Mouse (Mus musculus) cerebellum, adult 18-20 months (tissue): ENCODE measurements at regions not wholly inside any gene's neighbourhood (a gene's known extent, or its start where the extent isn't known, plus 50 kb on each side); places are given as distances from the start of the nearest gene placed in this dataset.

Experiments used
- DNase-seq, 2 experiments: peaks; one replicate each; pipeline ENCODE4 v3.0.0; 2021

- no peak for DNase-seq
Observed at GRCm38 (mm10) chr4:124443613-124444108, 166.9 kb downstream of the 3100002H09Rik start.

- no peak for DNase-seq
Observed at GRCm38 (mm10) chr4:124443130-124443503, 167.5 kb downstream of the 3100002H09Rik start.

- DNase-seq, result no peak
Observed at GRCm38 (mm10) chr4:124442491-124443129, 168.0 kb downstream of the 3100002H09Rik start.

DNA sequence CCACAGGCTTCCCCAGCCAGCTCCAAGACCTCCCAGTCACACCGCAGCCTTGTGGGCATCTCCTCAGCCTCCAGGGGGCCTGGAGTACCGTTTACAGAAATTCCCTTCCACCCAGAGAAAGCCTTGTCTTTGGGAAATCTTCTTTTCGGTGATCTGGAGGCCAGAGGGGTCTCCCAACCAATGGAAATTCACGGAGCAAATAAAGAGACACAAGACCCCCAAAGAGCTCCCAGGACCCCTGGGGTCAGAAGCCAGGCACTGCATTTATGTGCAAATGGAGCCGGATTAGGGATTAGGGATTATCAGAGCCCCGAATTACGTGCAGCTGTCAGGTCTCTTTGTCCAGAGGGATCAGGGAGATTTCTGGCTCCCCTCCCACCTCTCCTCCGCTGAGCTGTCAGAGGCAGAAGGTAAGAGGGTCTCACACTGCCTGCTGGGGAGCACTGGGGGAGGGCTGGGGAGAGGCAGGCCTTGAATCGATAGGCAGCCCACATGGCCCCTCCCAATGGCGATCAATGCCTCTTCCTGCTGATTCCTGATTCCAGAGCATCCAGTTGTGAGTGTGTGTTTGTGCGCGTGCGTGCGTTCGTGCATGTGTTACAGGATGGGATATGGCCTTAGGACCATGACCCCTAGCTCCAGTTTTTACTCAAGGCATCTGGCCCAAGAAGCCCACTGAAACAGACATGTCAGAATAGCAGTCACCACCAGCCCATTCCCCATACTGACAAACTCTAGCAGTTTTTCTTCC is 168.7 kb downstream of the 3100002H09Rik start:
- no peak for DNase-seq

- DNase-seq, result no peak
Observed at GRCm38 (mm10) chr4:124435040-124435434, 175.6 kb downstream of the 3100002H09Rik start.

GRCm38 (mm10) chr4:124434059-124435039 is 176.3 kb downstream of the 3100002H09Rik start:
- DNase-seq, result no peak

DNA sequence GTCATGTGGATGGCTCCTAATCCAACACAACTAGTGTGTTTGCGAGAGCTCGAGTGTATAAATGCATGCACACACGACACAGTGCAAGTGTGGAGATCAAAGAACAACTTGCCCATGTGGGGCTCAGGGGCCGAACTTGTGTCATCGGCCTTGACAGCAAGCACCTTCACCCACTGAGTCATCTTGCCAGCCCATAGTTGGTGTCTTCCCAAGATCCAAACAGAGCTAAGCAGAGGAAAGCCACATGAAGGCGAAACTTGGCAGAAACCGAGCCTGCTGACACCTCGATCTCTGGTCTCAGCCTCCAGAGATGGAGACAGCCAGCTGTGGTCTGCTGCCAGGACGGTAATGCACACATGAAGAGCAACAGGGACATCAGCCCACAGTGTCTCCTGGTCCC is 177.1 kb downstream of the 3100002H09Rik start:
- DNase-seq, result no peak

GRCm38 (mm10) chr4:124431193-124431592 is 179.4 kb downstream of the 3100002H09Rik start:
- DNase-seq, result no peak

- DNase-seq, result no peak
Observed at GRCm38 (mm10) chr4:124428844-124429243, 181.8 kb downstream of the 3100002H09Rik start.

DNA sequence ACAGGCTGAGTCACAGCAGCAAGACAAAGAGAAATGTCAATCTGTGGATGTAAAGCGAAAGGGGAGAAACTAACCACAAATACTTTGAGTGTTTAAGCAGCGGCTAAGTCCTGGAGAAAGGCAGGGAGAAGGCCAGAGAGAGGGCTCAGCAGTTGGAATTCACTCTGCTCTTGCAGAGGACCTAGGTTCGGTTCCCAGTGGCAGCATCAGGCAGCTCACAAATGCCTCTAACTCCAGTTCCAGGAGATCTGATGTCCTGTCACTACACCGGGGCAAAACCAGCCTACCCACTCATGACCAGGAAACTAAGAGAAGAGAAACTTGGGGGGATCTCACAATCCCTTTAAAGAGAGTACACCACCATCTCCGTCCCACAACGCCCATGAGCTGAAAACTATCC is 188.2 kb downstream of the 3100002H09Rik start:
- no peak for DNase-seq

DNA sequence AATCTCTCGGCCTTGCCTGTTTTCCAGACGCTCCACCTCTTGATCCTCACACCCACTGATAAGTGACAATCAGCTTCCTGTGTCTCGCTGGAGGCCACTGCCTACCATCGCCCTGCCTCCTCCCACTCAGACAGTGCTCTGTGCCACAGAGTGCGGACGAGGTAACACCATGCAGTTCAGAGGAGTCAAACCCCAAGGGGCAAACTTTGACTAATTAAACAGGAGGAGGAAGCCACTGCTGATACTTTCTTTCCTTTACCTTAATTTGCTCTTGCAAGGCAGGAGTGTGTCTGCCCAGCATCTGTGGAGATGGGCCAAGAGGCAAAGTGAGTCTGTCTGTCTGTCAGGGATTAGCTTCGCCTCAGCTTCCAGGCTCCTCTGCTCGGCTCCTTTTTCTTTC is 192.2 kb downstream of the 3100002H09Rik start:
- DNase-seq, result no peak

DNA sequence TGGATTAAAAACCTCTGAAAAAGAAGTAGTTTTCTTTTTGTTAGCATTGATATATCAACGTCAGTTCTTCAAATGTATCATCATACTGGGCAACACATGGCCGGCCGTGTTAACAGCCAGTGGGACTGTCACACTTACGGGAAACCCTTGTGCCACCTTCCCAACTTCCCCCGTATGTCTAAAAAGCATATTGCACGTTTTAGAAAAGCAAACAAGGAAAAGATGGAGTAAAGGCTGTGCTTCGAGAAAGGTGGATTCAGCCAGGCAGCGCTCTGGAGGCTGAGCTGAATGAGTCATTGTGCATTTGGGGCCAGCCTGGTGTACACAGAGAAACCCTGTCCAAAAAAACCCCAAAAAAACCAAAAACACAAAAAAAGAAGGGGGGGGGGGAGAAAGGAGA is 193.4 kb downstream of the 3100002H09Rik start:
- DNase-seq, result no peak

GRCm38 (mm10) chr4:124416266-124416665 is 194.3 kb downstream of the 3100002H09Rik start:
- DNase-seq, result no peak

DNA sequence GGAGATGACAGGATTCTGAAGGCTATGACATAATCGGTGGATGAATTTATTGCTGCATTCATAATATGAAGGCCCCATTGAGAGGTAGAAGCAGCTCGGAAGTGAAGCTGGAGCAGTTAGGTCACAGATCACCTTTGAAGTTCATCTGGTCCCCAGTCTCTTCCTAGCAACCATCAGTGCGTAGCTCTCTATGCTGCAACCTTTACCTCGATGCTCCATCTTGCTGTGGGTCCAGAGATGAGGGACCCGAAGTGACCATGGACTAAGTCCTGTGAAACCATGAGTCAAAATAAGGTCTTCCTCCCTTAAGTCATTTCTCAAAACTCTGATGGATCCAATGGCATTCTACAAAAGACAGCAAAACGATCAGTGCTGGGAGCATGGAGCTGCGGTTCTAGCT is 196.2 kb downstream of the 3100002H09Rik start:
- no peak for DNase-seq

DNA sequence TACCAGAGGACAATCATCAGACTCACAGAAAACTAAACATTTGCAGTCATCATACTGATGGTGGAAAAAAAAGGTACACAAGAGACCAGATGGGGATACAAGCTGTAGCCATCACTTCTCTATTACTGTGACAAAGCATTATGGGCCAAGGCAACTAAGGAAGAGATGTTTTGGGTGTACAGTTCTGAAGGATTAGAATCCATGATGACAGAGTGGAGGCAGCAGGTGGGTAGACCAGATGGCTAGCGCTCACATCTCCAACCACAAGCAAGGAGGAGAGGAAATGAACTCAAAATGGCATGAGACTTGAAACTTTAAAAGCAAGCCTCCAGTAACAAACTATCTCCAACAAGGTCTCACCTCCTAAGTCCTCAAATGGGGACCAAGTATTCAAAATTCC is 201.3 kb downstream of the 3100002H09Rik start:
- DNase-seq, result no peak

GRCm38 (mm10) chr4:124402075-124402474 is 208.5 kb downstream of the 3100002H09Rik start:
- DNase-seq, result no peak

- DNase-seq, result no peak
Observed at GRCm38 (mm10) chr4:124400741-124401140, 209.9 kb downstream of the 3100002H09Rik start.

GRCm38 (mm10) chr4:124400136-124400675 is 210.4 kb downstream of the 3100002H09Rik start:
- no peak for DNase-seq

- no peak for DNase-seq
Observed at GRCm38 (mm10) chr4:124398354-124398753, 212.2 kb downstream of the 3100002H09Rik start.

- DNase-seq, result no peak
Observed at GRCm38 (mm10) chr4:124396566-124397283, 213.9 kb downstream of the 3100002H09Rik start.

GRCm38 (mm10) chr4:124395966-124396395 is 214.6 kb downstream of the 3100002H09Rik start:
- DNase-seq, result no peak
